Mouse (Mus musculus) skeletal muscle tissue, adult 2 months (tissue): Measurements from ENCODE around the gene Gtsf1l.

Experiments used
- DNase-seq: peaks from one replicate; pipeline ENCODE4 v3.0.0-alpha.2; 2012; ENCODE audit warnings: low read depth, low spot score

Gene Gtsf1l

DNA sequence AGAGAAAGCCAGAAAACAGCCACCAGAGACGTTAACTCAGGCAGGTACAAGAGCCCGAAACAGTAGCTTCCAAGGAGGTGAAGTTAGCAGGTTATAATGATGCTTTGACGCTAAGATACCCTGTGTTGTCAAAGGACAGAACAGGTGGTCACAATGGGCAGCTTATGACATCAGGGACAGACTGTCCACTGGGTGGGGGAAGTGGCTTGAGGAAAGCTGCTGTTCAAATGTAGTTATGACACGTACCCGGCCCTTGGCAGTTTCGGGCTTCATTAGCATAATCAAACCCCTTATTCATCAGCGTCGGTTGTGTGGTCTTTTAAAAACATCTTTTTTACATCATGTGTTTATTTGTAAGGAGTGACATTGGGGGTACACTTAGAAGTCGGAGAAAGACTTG lies at the start of gene Gtsf1l:
Gtsf1l (minus strand) TSS at position 128 of the 400 bp plus-strand sequence.
- no peak for DNase-seq

- DNase-seq, result no peak
Observed at GRCm38 (mm10) chr2:163136996-163137395, 49.3 kb upstream of the Gtsf1l start.

DNA sequence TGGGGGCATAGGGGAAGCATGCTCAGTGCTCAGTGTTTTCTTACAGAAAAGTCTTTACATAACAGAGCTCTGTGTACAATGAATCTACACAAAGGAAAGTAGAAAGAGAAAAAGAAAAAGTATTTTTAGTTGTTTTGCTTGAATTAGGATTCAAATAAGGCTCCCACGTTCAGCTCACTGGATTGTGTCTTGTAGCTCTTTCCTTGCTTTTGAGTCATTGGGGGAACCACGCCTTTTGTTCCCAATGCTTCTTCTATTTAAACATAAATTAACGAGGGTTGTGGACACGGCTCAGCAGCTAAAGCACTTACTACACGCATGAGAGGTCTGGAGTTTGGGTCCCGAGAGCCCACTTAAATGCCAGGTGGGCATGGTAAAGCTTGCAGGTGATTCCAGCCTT lies 48.3 kb upstream of the Gtsf1l start:
- no peak for DNase-seq

DNA sequence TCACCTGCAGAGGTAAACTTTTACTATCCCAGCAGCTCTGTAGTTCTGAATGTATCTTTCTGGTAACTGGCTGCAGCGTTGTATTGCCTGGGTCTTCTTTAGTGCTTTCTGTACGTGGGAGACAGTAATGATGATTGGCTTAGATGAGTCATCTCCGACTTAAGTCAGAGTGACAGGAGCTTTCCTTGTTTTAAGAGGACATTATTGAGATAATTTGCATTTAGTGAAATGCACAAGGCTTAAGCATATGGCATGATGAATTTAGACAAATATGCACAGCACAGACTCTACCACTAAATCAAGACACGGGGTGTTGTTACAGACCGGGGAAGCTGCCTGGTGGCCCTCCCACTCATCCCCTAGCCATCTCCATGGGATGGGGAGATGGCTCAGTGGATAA lies 44.7 kb upstream of the Gtsf1l start:
- DNase-seq, result no peak

DNA sequence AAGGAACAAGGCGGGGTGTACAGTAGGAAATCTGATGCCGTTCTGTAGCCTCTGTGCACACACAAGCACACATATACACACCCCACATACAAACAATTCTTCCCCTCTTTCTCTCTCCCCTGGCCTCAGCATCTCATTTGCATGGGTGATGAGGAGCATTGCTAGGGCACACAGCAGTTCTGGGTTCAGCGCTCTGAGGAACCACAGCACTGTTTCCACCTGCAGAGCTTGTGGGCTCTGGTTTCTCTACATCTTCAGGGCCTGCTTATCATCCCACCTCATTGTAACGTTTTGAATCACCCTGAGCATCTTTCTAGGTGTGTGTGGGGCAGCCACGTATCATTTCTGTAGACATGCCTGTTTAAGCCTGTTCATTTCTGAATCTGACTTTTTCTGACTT lies 43.2 kb upstream of the Gtsf1l start:
- no peak for DNase-seq

DNA sequence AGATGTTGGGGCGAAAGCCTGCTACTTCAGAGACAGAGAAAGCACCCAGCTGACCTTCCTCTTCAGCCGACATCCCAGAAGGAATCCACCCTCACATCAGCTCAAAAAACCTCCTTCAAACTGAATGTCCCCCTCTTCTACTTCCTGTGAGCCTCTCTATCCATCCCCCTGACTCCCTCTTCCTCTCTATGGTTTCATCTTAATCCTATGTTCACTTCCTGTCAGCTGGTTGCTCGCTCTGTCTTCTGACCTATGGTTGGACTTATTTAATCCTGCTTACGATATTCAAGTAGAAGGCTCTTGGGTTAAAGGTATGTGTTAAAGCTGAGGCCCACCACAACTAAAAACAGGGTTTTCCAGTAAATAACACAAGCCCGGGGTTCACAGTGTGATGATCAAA lies 35.8 kb upstream of the Gtsf1l start:
- no peak for DNase-seq

GRCm38 (mm10) chr2:163122319-163122718 lies 34.7 kb upstream of the Gtsf1l start:
- peak; percentile 48 for DNase-seq

GRCm38 (mm10) chr2:163121353-163121660 lies 33.7 kb upstream of the Gtsf1l start:
- DNase-seq, result no peak

- DNase-seq, result no peak
Observed at GRCm38 (mm10) chr2:163120626-163121352, 33.1 kb upstream of the Gtsf1l start.

DNA sequence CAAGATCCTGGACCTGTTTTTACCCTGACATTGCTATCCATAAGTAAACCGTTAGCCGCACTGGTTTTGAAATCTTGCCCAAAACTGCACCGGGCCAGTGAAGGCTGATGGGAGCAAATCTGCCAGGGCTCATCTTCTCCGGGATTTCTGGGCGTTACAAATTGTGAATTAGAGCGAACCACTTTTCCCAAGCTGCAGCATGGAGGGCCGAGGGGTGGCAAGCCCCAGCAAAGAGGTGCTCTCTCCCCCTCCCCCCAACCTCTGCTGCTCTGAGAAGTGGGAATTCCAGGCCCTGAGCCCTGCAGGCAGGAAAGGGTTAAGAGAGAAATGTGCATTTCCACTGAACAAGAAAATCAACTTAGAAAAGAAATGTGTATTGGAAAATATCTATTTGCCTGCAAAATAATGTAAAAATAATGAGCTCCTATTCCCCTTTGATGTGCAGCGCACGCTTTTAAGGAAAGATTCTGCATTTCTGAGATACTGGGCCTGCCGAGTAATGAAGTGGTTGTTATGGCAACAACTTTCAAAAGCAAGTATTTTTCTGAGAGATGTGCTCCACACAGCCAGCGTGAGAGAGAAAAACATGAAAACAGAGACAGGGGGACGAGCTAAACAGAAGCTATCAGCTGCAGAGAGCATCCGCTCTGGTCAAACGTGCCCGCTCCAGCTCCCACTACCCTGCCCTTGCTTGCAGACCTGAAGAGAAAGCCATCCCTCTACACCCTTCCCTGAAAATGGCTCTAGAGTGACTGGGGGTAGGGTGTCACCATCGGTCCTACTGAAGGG lies 24.0 kb upstream of the Gtsf1l start:
- DNase-seq, result no peak

GRCm38 (mm10) chr2:163110706-163111105 lies 23.1 kb upstream of the Gtsf1l start:
- DNase-seq, result no peak

- DNase-seq, result no peak
Observed at GRCm38 (mm10) chr2:163108385-163108784, 20.7 kb upstream of the Gtsf1l start.

DNA sequence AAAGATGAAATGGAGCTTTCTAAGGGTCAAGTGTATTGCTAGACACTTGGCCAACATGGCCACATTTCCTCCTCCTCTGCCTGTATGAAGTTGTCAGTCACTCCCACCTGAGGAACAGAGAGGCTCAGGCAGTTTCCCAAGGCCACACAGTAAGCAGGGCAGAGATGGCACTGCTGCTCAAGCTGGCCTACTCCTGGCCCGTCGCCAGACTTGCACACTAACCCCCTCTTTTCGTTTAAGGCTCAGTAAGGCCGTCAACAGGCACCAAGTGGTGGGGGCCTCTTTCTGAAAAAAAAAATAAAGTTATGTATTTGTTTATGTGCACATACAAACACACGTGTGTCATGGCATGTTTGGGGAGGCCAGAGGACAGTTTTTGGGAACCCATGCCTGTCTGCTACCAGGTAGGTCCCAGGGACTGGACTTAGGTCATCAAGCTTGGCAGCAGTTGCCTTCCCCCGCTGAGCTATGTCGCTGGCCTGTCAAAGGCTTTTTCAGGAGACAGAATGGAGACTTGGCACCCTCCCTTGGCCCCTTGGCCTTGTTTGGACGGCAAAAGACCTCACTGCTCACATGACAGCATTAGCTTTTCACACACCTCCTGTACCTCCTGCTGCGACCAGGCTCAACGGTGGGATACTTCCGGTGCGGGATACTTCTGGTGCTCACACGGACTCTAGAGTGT lies 16.6 kb upstream of the Gtsf1l start:
- DNase-seq, result no peak

DNA sequence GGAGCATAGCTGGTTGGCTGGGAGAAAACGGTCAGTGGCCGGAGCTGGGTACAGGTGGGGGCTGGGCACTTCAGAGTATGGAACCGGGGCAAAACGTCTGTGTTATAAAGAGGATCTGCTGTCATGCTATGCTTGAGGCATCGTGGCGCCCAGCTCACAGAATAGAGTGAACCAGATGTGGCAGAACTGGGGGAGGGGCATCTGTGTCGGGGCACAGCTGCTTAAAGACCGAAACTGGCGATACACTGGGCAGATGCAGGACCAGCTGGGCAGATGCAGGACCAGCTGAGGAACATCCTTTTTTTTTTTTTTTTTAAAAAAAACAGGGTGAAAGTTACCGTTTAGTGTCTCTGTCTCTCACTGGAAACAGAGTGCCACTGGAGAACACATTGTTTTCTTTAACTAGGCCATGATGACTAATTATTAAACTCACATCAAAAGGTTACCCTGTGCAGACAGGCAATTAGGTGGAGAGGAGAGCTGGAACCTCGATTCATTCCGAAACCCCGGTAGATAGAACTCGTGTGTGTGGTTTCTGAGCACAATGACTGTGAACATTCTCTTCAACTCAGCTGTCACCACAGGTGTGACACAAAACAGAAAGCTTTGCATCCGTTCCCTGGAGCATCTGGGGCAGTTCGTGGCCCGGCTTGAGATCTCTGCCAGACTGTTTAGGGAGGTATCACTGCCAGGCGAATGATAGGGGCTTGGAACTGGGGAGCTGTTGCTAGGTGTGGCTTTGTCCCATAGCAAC lies 15.4 kb upstream of the Gtsf1l start:
- no peak for DNase-seq

DNA sequence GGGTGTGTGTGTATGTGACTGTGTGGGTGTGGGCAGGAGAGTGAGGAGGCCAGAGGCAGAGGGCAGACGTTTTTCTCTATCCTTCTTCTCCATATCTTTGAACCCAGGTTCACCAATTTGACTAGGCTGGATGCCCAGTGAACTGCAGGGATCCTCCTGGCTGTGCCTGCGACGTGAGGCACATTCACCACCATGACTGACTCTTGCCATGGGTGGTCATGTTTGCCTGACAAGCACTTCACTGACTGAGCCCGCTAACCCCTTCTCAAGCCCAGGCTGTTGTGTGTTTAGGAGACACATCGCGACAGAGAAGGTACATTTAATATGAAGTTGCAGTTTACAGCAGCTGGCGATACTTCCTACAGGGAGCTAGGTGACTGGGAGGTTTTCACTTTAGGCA lies 14.6 kb upstream of the Gtsf1l start:
- no peak for DNase-seq

GRCm38 (mm10) chr2:163101646-163102203 lies 14.1 kb upstream of the Gtsf1l start:
- DNase-seq, result peak; percentile 13

GRCm38 (mm10) chr2:163100551-163100950 lies 12.9 kb upstream of the Gtsf1l start:
- no peak for DNase-seq

DNA sequence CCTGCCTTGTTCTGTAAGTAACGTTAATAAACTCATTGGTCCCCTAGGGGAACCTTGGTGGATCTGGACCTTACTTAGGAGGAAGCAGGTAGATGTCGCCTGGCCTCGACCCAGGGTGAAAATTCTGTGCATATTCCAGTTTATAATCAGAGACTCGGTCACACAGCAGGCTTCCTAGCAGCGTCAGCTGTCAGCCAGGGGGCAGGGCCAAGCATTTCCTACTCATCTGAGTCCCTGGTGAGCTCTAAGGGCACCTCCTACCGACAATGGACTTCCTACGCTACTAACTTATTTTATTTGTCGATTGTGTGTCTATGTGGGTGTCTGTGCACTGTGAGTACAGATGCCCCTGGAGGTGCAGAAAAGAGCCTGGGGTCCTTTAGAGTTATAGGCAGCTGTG lies 12.3 kb upstream of the Gtsf1l start:
- no peak for DNase-seq

DNA sequence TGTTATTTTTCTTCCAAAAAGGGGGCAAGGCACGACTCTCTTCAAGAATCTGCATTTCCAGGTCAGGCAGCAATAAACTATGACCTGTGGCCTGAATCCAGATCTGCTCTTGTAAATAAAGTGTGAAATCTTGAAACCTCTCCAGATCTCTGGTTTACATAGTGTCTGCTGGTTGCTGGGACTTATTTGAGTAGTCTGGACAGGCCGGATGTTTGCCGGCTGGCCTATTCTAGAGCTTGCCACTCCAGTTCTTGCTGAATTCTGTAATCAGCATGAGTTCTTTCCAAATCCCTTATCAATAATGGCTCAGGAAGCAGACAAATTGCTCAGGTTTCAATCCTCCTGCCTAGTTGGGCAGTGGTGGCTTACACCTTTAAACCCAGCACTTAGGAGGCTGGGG lies 8.1 kb upstream of the Gtsf1l start:
- DNase-seq, result no peak

- no peak for DNase-seq
Observed at GRCm38 (mm10) chr2:163094909-163095308, 7.3 kb upstream of the Gtsf1l start.

DNA sequence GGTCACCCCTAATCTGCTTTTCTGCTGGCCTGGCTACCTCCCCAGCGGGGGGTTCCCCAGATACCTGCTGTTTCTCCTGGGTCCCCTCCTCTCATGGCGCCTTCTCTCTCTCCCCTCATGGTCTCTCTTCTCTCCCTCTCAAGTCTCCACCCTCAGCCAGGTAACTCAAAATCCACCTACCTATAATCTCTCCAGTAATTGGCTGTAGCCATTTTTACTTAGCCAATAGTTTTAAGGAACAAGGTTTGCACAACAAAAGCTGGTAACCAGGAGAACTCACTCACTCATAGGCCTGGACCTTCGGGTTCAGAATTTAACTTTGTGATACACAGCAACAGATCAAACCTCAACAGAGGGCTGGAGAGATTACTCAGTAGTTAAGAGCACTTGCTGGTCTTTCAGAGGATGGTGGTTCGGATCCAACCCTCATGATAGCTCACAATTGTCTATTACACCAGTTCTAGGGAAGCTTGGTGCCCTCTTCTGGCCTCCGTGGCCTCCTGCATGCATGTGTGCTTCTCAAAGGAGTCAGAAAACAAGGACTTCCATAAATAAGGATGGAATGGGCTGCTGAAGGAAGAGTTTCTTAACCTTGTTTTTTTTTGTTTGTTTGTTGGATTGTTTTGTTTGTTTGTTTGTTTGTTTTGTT lies 1.9 kb upstream of the Gtsf1l start:
- no peak for DNase-seq
